Mouse (Mus musculus): ENCODE data around the gene Ccdc12.
A peak's percentile ranks its signal among the peaks of the same experiment; 100 is the strongest.

The Ccdc12 gene

DNA sequence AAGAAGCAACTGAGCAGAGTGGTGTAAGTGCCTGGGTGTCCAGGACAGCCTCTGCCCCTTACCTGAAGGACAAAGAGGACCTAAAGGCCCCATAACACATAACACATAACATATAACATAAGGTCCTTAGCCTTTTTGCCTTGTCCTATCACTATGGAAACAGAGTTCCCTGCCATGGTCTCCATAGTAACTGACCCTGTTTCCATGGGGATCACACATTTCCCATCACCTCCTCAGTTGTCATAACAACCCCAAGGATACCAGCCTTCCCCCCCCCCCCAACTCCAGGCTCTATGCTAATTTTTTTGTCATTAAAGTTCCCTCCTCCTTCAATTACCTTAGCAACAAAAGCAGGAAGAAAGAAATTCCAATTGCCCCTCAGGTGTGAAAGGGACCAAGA is 6.5 kb upstream of the Ccdc12 start:
- peak; percentile 44 for DNase-seq

DNA sequence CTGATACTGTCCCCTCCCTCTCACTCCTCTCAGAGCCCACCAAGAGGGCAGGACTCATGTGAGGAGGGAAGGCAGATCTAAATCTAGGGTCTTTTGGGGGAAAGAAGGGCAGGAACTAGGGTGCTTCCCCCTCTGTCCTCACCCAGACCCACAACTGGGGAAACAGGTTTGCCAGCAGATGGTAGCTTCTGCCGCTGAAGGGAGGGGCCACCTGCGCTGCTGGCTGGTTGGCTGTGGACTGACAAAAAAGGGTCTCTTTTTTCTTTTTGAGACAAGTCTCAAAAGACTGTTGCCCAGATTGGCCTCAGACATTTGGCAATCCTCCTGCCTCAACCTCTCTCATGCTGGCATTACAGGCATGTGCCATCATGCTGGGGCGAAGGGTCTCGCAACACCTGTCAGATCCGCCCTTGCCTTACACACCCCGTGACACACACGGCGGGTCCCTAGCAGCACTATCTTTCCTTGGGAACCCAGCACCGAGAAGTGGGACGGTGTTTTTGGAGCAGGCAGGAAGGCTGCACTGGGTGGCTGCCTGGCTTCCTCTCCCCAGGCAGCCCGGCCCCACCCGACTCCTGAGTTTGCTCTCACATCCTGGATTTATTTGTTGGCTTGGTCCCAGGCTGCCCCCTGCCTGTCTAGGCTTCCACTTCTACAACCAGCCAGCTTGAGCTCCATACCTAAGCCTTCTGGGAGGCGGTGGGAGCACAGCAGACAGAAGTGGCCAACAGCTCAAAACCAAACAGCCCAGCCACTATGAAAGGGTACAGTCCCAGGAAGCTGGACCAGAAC is 4.2 kb upstream of the Ccdc12 start:
- DNase-seq = peak; percentile 21

DNA sequence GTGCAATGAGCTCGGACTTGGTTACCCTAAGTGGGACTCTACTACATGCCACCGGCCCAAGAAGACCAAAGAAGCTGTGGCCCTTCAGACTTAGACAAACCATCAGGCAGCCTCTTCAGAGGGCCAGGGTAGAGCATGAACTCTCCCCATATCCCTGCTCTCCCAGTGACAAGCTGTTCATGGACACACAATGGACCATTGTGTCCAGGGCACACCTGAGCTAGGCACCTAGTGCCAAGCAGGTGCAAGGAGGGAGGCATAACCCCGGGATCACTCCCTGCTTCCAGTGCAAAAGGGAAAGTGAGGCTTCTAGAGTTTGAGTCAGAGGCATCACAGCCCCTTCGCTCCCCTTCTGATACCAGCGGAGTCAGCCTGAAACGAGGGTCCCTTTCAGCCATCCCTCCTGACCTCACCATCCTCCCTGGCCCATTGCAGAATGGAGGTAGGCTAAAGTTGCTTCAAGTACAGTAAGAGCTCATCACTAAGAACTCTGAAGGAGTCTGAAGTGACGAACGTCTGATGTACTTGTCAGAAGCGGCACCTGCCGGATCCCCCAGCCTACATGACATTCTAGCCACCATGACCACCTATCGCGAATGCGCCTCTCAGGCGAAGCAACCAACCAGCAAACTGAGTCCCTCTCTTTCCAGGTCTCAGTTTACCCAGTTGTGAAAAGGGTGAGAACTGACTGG is 3.2 kb upstream of the Ccdc12 start:
- no peak for DNase-seq

GRCm38 (mm10) chr9:110653655-110654461 is 2.4 kb upstream of the Ccdc12 start, which contains the start of gene Nbeal2:
TSS of gene Nbeal2 (minus strand) at chr9:110654161.
- peak; percentile 94 for DNase-seq

GRCm38 (mm10) chr9:110654726-110655650 is 1.3 kb upstream of the Ccdc12 start:
- DNase-seq = no peak

GRCm38 (mm10) chr9:110655651-110656007 is 674 bp upstream of the Ccdc12 start:
- no peak for DNase-seq

- DNase-seq = peak; percentile 67
Observed at GRCm38 (mm10) chr9:110657474-110658078, 1.3 kb downstream of the Ccdc12 start.

- DNase-seq = no peak
Observed at GRCm38 (mm10) chr9:110659521-110659920, 3.2 kb downstream of the Ccdc12 start.

- no peak for DNase-seq
Observed at GRCm38 (mm10) chr9:110660208-110660607, 3.9 kb downstream of the Ccdc12 start.

- no peak for DNase-seq
Observed at GRCm38 (mm10) chr9:110660856-110661612, 4.7 kb downstream of the Ccdc12 start.

DNA sequence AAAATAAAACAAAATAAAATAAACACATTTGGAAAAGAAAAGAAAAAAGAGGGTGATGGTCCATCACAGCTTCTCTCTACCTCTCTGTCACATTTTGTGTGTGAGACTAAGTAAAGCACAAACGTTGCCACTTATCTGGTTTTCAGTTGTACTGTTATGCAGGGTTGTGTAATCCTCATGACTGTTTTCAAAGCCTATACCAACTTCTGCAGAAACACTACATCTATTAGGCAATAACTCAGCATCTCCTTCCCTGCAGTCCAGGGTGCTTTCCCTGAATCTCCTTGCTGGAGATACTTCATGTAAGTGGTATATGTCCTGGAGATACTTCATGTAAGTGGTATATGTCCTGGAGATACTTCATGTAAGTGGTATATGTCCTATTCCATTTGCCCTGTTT is 6.5 kb downstream of the Ccdc12 start:
- DNase-seq = no peak

DNA sequence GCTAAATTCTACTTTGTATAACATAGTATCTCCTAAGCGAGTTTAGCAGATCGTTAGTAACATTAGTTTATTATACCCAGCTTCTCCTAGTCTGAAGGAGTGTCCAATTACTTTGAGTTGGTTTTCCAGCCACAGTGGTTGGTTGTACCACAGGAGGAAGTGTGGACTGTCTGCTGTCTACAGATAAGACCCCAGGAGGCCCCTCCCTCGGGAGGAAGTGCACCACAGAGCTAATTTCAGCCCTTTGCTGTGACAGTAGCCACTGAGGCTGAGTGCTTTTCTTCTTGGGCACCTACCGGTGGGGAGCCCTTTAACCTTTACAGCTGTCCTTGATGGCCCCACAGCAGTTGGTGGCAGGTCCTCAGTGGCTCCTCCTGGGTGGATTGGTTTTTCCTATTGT is 9.6 kb downstream of the Ccdc12 start:
- no peak for DNase-seq

GRCm38 (mm10) chr9:110666374-110666773 is 10.1 kb downstream of the Ccdc12 start:
- DNase-seq = no peak

DNA sequence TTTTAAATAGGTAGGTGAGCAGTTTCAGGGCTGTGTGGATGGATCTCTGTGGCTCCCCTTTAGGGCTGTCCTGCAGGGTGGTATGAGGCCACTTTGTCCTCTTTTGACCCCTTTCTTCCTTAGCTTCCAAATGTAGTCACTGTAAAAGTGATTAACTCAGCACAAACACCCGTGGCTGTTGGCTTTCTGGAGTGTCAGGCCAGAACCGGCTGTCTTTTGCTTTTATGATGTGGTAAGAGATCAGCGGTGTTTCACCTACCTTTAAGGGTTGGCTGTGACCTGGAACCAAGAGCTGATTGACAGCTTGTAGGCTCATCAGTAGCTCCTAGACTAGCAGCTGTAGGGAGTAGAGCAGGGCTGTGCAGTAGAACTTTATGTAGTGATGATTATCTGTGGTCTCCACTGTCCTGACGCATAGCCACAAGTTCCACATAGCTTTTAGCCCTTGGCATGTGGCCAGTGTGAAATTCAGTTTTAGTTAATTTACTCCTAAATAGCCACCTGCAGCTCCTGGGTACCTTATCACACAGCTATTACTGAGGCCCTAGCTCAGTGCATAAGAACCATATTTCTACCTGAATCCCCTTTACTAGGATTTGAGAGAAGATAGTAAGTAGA is 11.0 kb downstream of the Ccdc12 start:
- no peak for DNase-seq

DNA sequence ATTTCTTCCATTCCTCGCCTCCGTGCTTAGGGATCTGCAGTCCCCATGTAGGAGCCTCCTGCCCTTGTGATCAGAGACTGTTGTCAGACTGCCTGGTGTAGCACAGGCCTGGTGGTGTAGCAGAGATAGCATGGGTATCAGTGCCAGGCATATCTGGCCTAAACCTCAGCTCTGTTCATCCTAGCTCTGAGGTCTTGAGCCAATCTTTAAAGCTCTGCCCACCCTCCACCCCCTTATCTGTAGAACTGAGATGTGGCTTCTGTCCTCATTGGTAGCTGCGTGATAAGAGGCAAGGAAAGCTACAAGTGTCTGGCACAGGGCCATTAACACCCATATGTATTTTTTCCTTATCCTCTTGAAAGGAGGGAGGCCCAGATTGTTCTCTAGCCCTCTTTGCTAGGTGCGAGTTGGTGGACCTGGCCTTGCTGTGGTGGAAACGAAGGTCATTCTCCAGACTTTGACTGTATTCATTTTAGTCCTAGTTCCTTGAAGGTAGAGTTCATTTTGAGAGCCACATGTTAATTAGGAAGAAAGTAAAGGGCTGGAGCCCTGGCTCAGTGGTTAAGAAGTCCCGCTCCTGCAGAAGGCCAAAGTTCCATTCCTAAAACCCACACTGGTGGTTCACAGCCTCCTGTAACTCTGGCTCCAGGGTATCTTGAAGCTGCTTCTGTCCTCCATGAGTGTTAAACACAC is 12.4 kb downstream of the Ccdc12 start:
- no peak for DNase-seq

DNA sequence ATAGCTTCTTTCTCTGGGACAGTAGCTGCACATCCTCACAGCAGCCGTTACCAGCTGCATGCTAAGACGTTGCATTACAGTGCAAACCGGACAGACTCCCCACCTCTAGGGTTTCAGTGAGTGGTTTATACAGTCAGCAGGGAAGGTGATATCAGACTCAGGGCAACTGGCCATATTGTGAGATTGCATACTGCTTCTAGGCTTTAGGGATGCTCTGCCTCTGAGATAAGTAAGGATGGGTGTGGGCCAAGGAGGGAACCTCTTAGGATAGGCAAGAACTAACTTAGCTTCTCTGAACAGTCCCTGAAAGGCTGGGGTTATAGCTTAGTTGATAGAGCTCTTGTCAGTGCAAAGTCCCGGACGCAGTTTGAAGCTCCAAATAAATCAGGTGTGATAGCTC is 13.5 kb downstream of the Ccdc12 start:
- no peak for DNase-seq

DNA sequence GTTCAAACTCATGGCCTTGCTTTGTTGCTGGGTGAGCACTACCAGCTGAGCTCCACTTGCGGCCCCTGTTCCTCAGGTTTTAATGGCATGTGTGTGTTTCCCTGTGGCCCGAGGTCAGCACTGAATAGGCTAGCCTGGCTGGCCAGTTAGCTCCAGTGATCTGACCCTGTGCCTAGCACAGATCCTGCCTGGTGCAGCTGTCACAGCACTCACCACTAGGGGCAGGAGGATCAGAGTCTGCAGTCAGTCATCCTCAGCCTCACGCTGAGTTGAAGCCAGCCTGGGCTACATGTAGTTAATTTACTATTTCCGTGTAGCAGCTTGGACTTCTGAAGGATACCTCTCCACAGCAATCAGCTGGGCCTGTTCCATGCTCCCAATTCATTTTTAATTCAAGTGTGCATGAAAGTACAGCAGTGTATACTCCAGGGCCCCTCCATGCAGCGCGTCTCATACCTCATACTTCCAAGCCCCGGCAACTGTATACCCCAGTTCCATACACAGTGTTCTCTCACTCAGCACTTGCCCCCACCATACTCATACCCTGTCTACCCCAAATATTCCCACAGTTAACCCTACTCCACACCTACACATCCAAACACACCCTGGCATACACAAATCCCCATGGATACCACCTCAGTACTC is 16.3 kb downstream of the Ccdc12 start:
- no peak for DNase-seq

GRCm38 (mm10) chr9:110673107-110673752 is 16.9 kb downstream of the Ccdc12 start:
- no peak for DNase-seq

DNA sequence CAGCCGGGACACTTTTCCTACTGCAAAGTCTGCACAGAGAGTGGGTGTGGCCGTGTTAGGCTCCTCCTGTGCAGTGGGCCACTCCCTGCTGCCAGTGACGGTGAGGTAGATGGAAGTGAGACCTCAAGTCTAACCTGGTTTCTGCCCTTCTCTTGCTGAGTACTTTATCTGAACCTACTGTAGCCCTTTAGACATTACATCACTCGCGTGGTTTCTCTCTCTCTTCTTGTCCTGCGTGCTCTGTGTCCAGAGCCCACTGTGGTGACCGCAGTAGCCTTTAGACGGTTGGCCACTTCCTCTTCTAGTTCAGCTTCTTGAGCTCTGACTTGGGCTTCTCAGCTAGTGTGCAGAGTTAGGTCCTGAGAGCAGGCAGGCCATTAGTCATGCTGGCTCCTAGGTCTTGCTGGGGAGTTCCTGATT is 20.2 kb downstream of the Ccdc12 start:
- peak; percentile 85 for DNase-seq
